Mouse (Mus musculus) CH12.LX (cell line): ENCODE measurements around the gene Ctnna3. TPM values are rescaled to one million over a fixed set of nuclear protein-coding genes. Genes with fewer than 3 reads are reported as not detected.
"Not testable (repeated sequence)": the region's sequence is repeated elsewhere in the genome, so short reads cannot be mapped to it uniquely, and the experiment has no call there.

Source experiments
- DNase-seq: peaks from one replicate; pipeline ENCODE4 v3.0.0-alpha.2; 2013; ENCODE audit errors: extremely low read depth
- H3K27ac ChIP-seq: 2 replicates; pipeline ENCODE4 v1.5.1; 2012; ENCODE audit warnings: low read depth, mild to moderate bottlenecking, control low read depth, moderate library complexity; ENCODE audit not compliant: insufficient read depth
- H3K27me3 ChIP-seq: replicated peaks from 2 replicates; pipeline ENCODE3; 2012; ENCODE audit warnings: inconsistent platforms
- H3K36me3 ChIP-seq, 2 experiments: replicated peaks in 1 of 2; 2 replicates each; pipeline versions ENCODE3 to v1.6.1; 2012; ENCODE audit warnings: inconsistent platforms in 1 of 2, low read length in 1 of 2, mild to moderate bottlenecking in 1 of 2, mixed read lengths in 1 of 2, moderate library complexity in 1 of 2; ENCODE audit not compliant: control insufficient read depth in 1 of 2, insufficient read depth in 1 of 2
- H3K4me1 ChIP-seq, 2 experiments: 2 replicates each; pipeline ENCODE4 v1.6.1; 2012; ENCODE audit warnings: inconsistent platforms in 1 of 2, moderate library complexity in 1 of 2; ENCODE audit not compliant: insufficient read depth in 2 of 2, control insufficient read depth in 1 of 2
- H3K4me2 ChIP-seq: 2 replicates; pipeline ENCODE4 v1.6.1; 2012; ENCODE audit warnings: low read depth, mild to moderate bottlenecking, control low read depth; ENCODE audit not compliant: poor library complexity, insufficient read depth, severe bottlenecking
- H3K4me3 ChIP-seq, 3 experiments: fragments of 150-350 bp in 1 of 3; sonication (generic) in 1 of 3; replicated peaks in 1 of 3; 2 replicates each; pipeline versions ENCODE3 to v1.5.1; 2011 to 2012; ENCODE audit warnings: low read depth in 2 of 3, low read length in 2 of 3, mild to moderate bottlenecking in 2 of 3, moderate library complexity in 2 of 3, control low read depth in 1 of 3, improper control_type of control experiment in 1 of 3, inconsistent platforms in 1 of 3, mixed read lengths in 1 of 3; ENCODE audit not compliant: poor library complexity in 1 of 3
- H3K79me2 ChIP-seq: replicated peaks from 2 replicates; pipeline ENCODE4 v1.6.1; 2012; ENCODE audit warnings: mild to moderate bottlenecking, moderate library complexity; ENCODE audit not compliant: control insufficient read depth, poor library complexity, insufficient read depth, severe bottlenecking; ENCODE audit errors: extremely low read depth
- H3K9ac ChIP-seq: 2 replicates; pipeline ENCODE4 v1.6.1; 2012; ENCODE audit warnings: low read depth, mild to moderate bottlenecking, control low read depth, moderate library complexity; ENCODE audit not compliant: insufficient read depth
- H3K9me3 ChIP-seq: replicated peaks from 2 replicates; pipeline ENCODE3; 2012; ENCODE audit warnings: low read length, inconsistent platforms, mixed read lengths
- JUND ChIP-seq: conservative IDR thresholded peaks from 2 replicates; pipeline ENCODE4 v1.6.1; 2011; ENCODE audit warnings: low read depth, low read length, improper control_type of control experiment
- NELFE ChIP-seq: IDR thresholded peaks from 2 replicates; pipeline ENCODE4 v1.6.1; 2011; ENCODE audit warnings: low read depth, low read length, improper control_type of control experiment
- SIN3A ChIP-seq: IDR thresholded peaks from 2 replicates; pipeline ENCODE4 v1.6.1; 2012; ENCODE audit warnings: low read length, improper control_type of control experiment, inconsistent platforms
- TCF12 ChIP-seq: IDR thresholded peaks from 2 replicates; pipeline ENCODE4 v1.6.1; 2014; ENCODE audit warnings: low read depth, mild to moderate bottlenecking, inconsistent platforms, low read length, improper control_type of control experiment
- dilution Hi-C: fragments of 300-500 bp; cut with MboI; formaldehyde crosslinking; loops from 2 replicates; pipeline ENCODE4 v1.14.3; 2020; ENCODE audit warnings: low sequenced_read_pairs; ENCODE audit not compliant: extremely low pct_unique_long_range_greater_than_20kb, extremely low pct_ligation_motif_present
- in situ Hi-C: fragments of 300-500 bp; cut with MboI; formaldehyde crosslinking; loops from 3 replicates; pipeline ENCODE4 v1.14.3; 2019; ENCODE audit warnings: low sequenced_read_pairs, low pct_ligation_motif_present, low pct_unique_long_range_greater_than_20kb, mixed read lengths
- polyA plus RNA-seq: library from polyadenylated mRNA; unstranded; fragments of >175 nt; gene quantifications from 2 replicates; pipeline ENCODE4 v1.2.1, GENCODE M21; 2012; ENCODE audit warnings: low read depth; ENCODE audit not compliant: insufficient read length
- total RNA-seq, 2 experiments: library from RNA; depleted of rRNA; stranded (reverse); fragments of 300-350 nt in 1 of 2; fragments of >200 nt in 1 of 2; gene quantifications; 2 replicates each; pipeline ENCODE4 v1.2.3; 2012 to 2014

Ctnna3 gene
- total and polyA plus RNA-seq, 3 experiments: 0.09 TPM; not detected in 2

DNA sequence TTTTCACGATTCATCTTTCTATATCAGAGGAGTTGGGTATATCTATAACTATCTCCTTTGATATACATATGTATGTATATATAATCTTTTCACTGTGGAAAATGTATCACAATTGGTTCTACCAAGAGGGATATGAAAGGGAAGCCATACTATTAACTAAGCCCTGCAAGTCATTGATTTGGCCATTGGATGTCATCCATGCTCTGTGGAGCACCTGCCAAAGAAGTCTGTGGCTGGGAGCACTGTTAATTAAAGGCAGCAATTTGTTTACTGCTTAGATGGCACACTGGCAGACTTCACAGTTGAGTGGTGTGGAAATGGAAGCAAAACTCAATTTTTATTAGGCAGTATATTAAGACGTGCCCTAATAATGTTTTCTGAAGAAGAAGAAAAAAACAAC is 1592.8 kb downstream of the Ctnna3 start:
- in situ Hi-C loops: no loop called here

DNA sequence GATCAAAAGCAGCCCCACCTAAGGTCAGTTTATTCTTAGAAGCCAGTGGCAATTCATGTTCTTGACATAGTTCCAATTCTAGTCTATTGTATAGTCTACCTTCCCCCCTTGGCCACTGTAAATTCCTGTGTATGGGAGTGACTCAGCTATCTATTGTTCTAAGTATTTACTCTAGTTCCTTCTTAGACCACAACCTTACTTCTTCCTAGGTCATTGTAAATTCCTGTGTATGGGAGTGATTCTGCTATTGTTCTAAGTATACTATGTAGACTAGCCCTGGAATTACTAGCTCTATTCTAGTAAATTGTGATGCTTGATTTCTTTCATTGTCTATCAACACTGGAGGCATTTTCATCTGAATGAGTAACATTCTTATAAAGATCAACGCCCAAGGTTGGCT is 1603.6 kb downstream of the Ctnna3 start:
- H3K4me2 ChIP-seq, dilution Hi-C loops: not testable (repeated sequence)

More for the DNA sequence above, 1592.8 kb downstream of the Ctnna3 start:
- Histone ChIP-seq H3K4me2 (no peak overlapping the region), H3K9ac (no peak overlapping the region), H3K27ac (no peak overlapping the region), H3K79me2 (no peaks in the 10 kb centered on the region), H3K36me3 (no peaks in the 10 kb centered on the region), H3K4me3 (no peak overlapping the region), H3K4me1 (no peaks in the 10 kb centered on the region), H3K27me3 (no peaks in the 10 kb centered on the region), H3K9me3 (no peaks in the 10 kb centered on the region)
- dilution Hi-C loops: no loop called here
- DNase-seq: peak; percentile 1
- TF ChIP-seq TCF12 (no peak), JUND (no peak), NELFE (no peak), SIN3A (no peak)

More for the DNA sequence above, 1603.6 kb downstream of the Ctnna3 start:
- H3K27ac ChIP-seq, DNase-seq, H3K79me2 ChIP-seq, H3K4me3 ChIP-seq, H3K36me3 ChIP-seq, in situ Hi-C loops, H3K9ac ChIP-seq, H3K27me3 ChIP-seq, H3K4me1 ChIP-seq, H3K9me3 ChIP-seq: not testable (repeated sequence)

Other genes with a start within 250 kb of the Ctnna3 start
- 0.08 and 0.17 TPM in 2 replicates for gene Mypn, start 226.1 kb upstream of the Ctnna3 start, total RNA-seq (2012; rRNA removed)
- gene Mypn, start 226.1 kb upstream of the Ctnna3 start, total RNA-seq (2014; rRNA removed): 0.39 and 0.47 TPM in 2 replicates
- gene Mypn, start 226.1 kb upstream of the Ctnna3 start, polyA plus RNA-seq: 0.46 and 0.81 TPM in 2 replicates
- gene Herc4, start 186.3 kb upstream of the Ctnna3 start, total RNA-seq (2012; rRNA removed): 36.6 TPM in 2 replicates
- 96.1 and 101 TPM in 2 replicates for gene Herc4, start 186.3 kb upstream of the Ctnna3 start, total RNA-seq (2014; rRNA removed)
- gene Herc4, start 186.3 kb upstream of the Ctnna3 start, polyA plus RNA-seq: 56.2 and 68.1 TPM in 2 replicates
- 11.5 and 15.6 TPM in 2 replicates for gene Sirt1, start 48.4 kb upstream of the Ctnna3 start, total RNA-seq (2012; rRNA removed)
- gene Sirt1, start 48.4 kb upstream of the Ctnna3 start, total RNA-seq (2014; rRNA removed): 24.7 and 28.9 TPM in 2 replicates
- 15.7 and 17.4 TPM in 2 replicates for gene Sirt1, start 48.4 kb upstream of the Ctnna3 start, polyA plus RNA-seq
- 3.7 and 3.8 TPM in 2 replicates for gene Dnajc12, start 47.7 kb upstream of the Ctnna3 start, total RNA-seq (2012; rRNA removed)
- gene Dnajc12, start 47.7 kb upstream of the Ctnna3 start, total RNA-seq (2014; rRNA removed): 0.83 and 2.4 TPM in 2 replicates
- 1.3 and 1.5 TPM in 2 replicates for gene Dnajc12, start 47.7 kb upstream of the Ctnna3 start, polyA plus RNA-seq
- gene Gm7075, start 8.3 kb upstream of the Ctnna3 start, total RNA-seq (2012; rRNA removed): not detected in 2 replicates
- not detected in 2 replicates for gene Gm7075, start 8.3 kb upstream of the Ctnna3 start, total RNA-seq (2014; rRNA removed)
- gene Gm7075, start 8.3 kb upstream of the Ctnna3 start, polyA plus RNA-seq: not detected in 2 replicates